Comparison of ENCODE assay signal across 26 mouse cellular contexts in genomic region chr11:45815603-45816002, GRCm38 (mm10). TPM values are rescaled to one million over a fixed set of nuclear protein-coding genes. Genes with fewer than 3 reads are reported as not detected.
DNase-seq lines count a peak whose midpoint lies in the region; ATAC-seq and TF ChIP-seq lines count a peak whose summit lies in the region.
"Had no signal": no experiment of that assay in that cellular context is flagged by ENCODE, and none has a peak within 500 bp of the region (broad histone marks: within the 10 kb centered on the region; RNA-seq: fewer than 3 reads in every experiment).

No protein-coding gene starts in this region.

- no peaks in the 10 kb centered on the region for H3K9me3 ChIP-seq in hindbrain, postnatal 0 days (ENCODE audit: low read length)
- no peaks in the 10 kb centered on the region for H3K9me3 ChIP-seq in hindbrain, embryonic 10.5 days
- H3K9me3 ChIP-seq in embryonic facial prominence, embryonic 11.5 days (replicated peaks; ENCODE audit: control insufficient read depth, low read length) = no peaks in the 10 kb centered on the region
- H3K9me3 ChIP-seq: embryonic facial prominence, embryonic 12.5 days; forebrain, embryonic 10.5 days; forebrain, embryonic 15.5 days; limb, embryonic 13.5 days had no signal

- WGBS in hindbrain, postnatal 0 days = 52% methylated on average over 10 of the region's 10 CpGs
- 87% methylated on average over 10 of the region's 10 CpGs for WGBS in hindbrain, embryonic 10.5 days
- 71% methylated on average over 10 of the region's 10 CpGs for WGBS in embryonic facial prominence, embryonic 11.5 days

- H3K27me3 ChIP-seq in hindbrain, postnatal 0 days (ENCODE audit: insufficient read depth, low read length) = no peaks in the 10 kb centered on the region
- H3K27me3 ChIP-seq in hindbrain, embryonic 10.5 days (ENCODE audit: insufficient read depth, poor library complexity, severe bottlenecking) = no peaks in the 10 kb centered on the region
- H3K27me3 ChIP-seq in embryonic facial prominence, embryonic 11.5 days (ENCODE audit: control insufficient read depth, insufficient read depth, low read length) = no peaks in the 10 kb centered on the region
- H3K27me3 ChIP-seq: embryonic facial prominence, embryonic 12.5 days; forebrain, embryonic 15.5 days; limb, embryonic 13.5 days had no signal

- ATAC-seq in hindbrain, postnatal 0 days = 0 out of 2 replicates have a peak, but pooled peaks have one; percentile 51
- ATAC-seq in embryonic facial prominence, embryonic 11.5 days (replicated peaks; ENCODE audit: insufficient number of reproducible peaks, low FRiP score, low TSS enrichment, low read depth) = no peak
- ATAC-seq: activated CD4-positive, CD25-positive, alpha-beta regulatory T cell, adult 4 months; CD4-positive, CD25-positive, alpha-beta regulatory T cell, adult 4 months; forebrain, embryonic 15.5 days; intestine, embryonic 16.5 days had no signal

- no peak overlapping the region for H3K4me2 ChIP-seq in hindbrain, postnatal 0 days (ENCODE audit: low read depth, low read length)
- H3K4me2 ChIP-seq in embryonic facial prominence, embryonic 11.5 days (ENCODE audit: low read depth, low read length) = no peak overlapping the region
- H3K4me2 ChIP-seq: embryonic facial prominence, embryonic 12.5 days; forebrain, embryonic 15.5 days; limb, embryonic 13.5 days; liver, embryonic 11.5 days; midbrain, embryonic 11.5 days had no signal

- H3K4me3 ChIP-seq in hindbrain, postnatal 0 days (ENCODE audit: low read length) = no peak overlapping the region
- no peak overlapping the region for H3K4me3 ChIP-seq in hindbrain, embryonic 10.5 days
- H3K4me3 ChIP-seq in embryonic facial prominence, embryonic 11.5 days (ENCODE audit: low read depth, low read length) = no peak overlapping the region
- H3K4me3 ChIP-seq: embryonic facial prominence, embryonic 12.5 days; forebrain, embryonic 10.5 days; forebrain, embryonic 15.5 days; limb, embryonic 13.5 days had no signal

- H3K36me3 ChIP-seq in hindbrain, postnatal 0 days (ENCODE audit: insufficient read depth, low read length) = no peaks in the 10 kb centered on the region
- H3K36me3 ChIP-seq in hindbrain, embryonic 10.5 days = no peaks in the 10 kb centered on the region
- H3K36me3 ChIP-seq in embryonic facial prominence, embryonic 11.5 days (replicated peaks; ENCODE audit: control insufficient read depth, insufficient read depth, low read depth, low read length) = no peaks in the 10 kb centered on the region
- H3K36me3 ChIP-seq: embryonic facial prominence, embryonic 12.5 days; forebrain, embryonic 10.5 days; forebrain, embryonic 15.5 days; limb, embryonic 13.5 days had no signal

- DNase-seq in gastrocnemius, adult 18-20 months (ENCODE audit: low spot score) = peak; percentile 11
- no peak for DNase-seq in gastrocnemius, postnatal 4 days (ENCODE audit: low spot score in 2 of 2)
- peak; percentile 53 for DNase-seq in hindbrain, postnatal 0 days (ENCODE audit: low spot score)
- no peak for DNase-seq in hindbrain, embryonic 10.5 days (ENCODE audit: low spot score)
- peak; percentile 15 for DNase-seq in NIH3T3 (ENCODE audit: low read depth)
- peak; percentile 37 for DNase-seq in embryonic facial prominence, embryonic 11.5 days (ENCODE audit: low spot score)
- no peak for DNase-seq in kidney, postnatal 25 days
- DNase-seq: adrenal gland, adult 2 months; cerebellum, adult 11 months; cerebellum, adult 9-11 months; heart, postnatal 14 days; kidney, adult 8-10 months; lung, postnatal 36 days; right cerebral cortex, adult 18-20 months; spleen, adult 18-20 months; thymus, postnatal 25 days had no signal

- no peak overlapping the region for H3K27ac ChIP-seq in hindbrain, postnatal 0 days
- no peak overlapping the region for H3K27ac ChIP-seq in hindbrain, embryonic 10.5 days
- H3K27ac ChIP-seq in embryonic facial prominence, embryonic 11.5 days (replicated peaks; ENCODE audit: low read depth, low read length) = no peak overlapping the region
- H3K27ac ChIP-seq: embryonic facial prominence, embryonic 12.5 days; forebrain, embryonic 10.5 days; forebrain, embryonic 15.5 days; kidney, postnatal 0 days; limb, embryonic 13.5 days had no signal

- no peak for TF ChIP-seq CTCF in hindbrain, postnatal 0 days (IDR thresholded peaks at IDR 0.05; ENCODE audit: low read depth)

- H3K4me1 ChIP-seq in hindbrain, postnatal 0 days (ENCODE audit: insufficient read depth, low read length) = no peaks in the 10 kb centered on the region
- H3K4me1 ChIP-seq in hindbrain, embryonic 10.5 days (replicated peaks) = 0 out of 2 replicates have a peak, but pooled peaks cover 6% of the 10 kb centered on the region
- H3K4me1 ChIP-seq in embryonic facial prominence, embryonic 11.5 days (ENCODE audit: control insufficient read depth, insufficient read depth, low read length) = no peaks in the 10 kb centered on the region
- H3K4me1 ChIP-seq: embryonic facial prominence, embryonic 12.5 days; forebrain, embryonic 10.5 days; forebrain, embryonic 15.5 days; limb, embryonic 13.5 days had no signal

- H3K9ac ChIP-seq in hindbrain, postnatal 0 days (replicated peaks; ENCODE audit: low read length) = no peak overlapping the region
- no peak overlapping the region for H3K9ac ChIP-seq in embryonic facial prominence, embryonic 11.5 days (replicated peaks; ENCODE audit: low read length)
- H3K9ac ChIP-seq: embryonic facial prominence, embryonic 12.5 days; forebrain, embryonic 15.5 days; limb, embryonic 13.5 days had no signal

RNA-seq across cellular contexts. Expression of gene Clint1, which starts 36.2 kb away (rescaled TPM):
- 10 to 100 TPM; 42.4 to 45.3 TPM for total RNA-seq in gastrocnemius, adult 18-20 months (2021)
- 10 to 100 TPM; 64.9 to 69.6 TPM for total RNA-seq in gastrocnemius, postnatal 4 days (2021)
- total RNA-seq in hindbrain, postnatal 0 days (2014; rRNA removed) = 26.5 and 30.4 TPM in 2 replicates
- 31.0 and 31.8 TPM in 2 replicates for polyA plus RNA-seq in hindbrain, postnatal 0 days (2015; fragmentation: Nextera tagmentation; extraction: Ambion mirVana)
- polyA plus RNA-seq in hindbrain, embryonic 10.5 days (2016; fragmentation: Nextera tagmentation; extraction: Ambion mirVana) = 59.1 and 62.2 TPM in 2 replicates
- 69.7 and 71.2 TPM in 2 replicates for polyA plus RNA-seq in embryonic facial prominence, embryonic 11.5 days (2014; fragmentation: Nextera tagmentation; extraction: Ambion mirVana)

Comparison
In these comparisons a context has a peak if more than half of its experiments do, and no peak if none do; other contexts are left out.
1. DNase-seq: peak in gastrocnemius, adult 18-20 months (single experiment), hindbrain, postnatal 0 days (single experiment), NIH3T3 (single experiment) and embryonic facial prominence, embryonic 11.5 days (single experiment); none in gastrocnemius, postnatal 4 days (0 of 2), hindbrain, embryonic 10.5 days (single experiment) and kidney, postnatal 25 days (0 of 2).